Mouse (Mus musculus): ENCODE results near the gene Usp29. TPM values are rescaled to one million over a fixed set of nuclear protein-coding genes. Genes with fewer than 3 reads are reported as not detected.
"Not testable (repeated sequence)": the region's sequence is repeated elsewhere in the genome, so short reads cannot be mapped to it uniquely, and the experiment has no call there.

Gene Usp29
- total RNA-seq, 1 experiment from 2014 or later = not detected

DNA sequence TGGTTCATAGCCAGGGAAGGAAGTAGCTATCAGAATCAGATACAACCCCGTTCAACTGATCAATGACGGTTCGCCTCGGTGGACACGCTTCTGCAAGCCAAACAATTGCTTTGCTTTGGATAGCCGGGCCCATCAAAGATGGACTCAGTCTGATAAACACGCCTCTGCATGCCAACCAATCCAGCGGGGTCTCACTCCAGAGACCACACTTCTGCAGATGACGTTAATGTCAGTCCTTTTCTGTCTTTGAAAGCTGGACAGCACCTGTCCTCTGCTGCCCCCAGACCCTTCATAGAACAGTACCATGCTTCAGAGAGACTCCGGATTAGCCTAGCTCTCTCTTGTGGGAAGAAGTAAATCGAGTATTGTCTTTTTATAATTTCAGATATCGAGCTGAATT, 29.3 kb downstream of the Usp29 start:
- no peak for ATAC-seq (replicated peaks; ENCODE audit: low read depth, poor library complexity, severe bottlenecking)

DNA sequence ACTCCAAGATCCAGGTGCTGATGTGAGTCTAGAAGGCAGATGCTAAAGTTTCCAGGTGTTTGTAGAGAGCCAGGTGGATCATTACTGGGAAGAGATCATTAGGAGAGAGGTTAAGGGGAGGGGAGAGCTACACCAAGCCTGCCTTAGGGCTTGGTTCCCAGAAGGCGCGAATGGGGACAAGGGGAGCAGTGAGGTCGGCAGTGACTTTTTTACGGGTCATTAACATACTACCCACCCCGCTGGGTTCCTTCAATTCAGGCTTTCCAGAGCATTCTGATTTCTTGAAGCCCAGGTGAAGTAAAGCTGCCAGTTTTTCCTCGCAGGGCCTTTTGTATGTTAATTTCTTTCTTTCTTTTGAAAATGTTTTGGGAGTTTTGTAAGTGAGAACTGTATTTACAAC, 29.8 kb downstream of the Usp29 start:
- no peak for ATAC-seq (replicated peaks; ENCODE audit: low read depth, poor library complexity, severe bottlenecking)

DNA sequence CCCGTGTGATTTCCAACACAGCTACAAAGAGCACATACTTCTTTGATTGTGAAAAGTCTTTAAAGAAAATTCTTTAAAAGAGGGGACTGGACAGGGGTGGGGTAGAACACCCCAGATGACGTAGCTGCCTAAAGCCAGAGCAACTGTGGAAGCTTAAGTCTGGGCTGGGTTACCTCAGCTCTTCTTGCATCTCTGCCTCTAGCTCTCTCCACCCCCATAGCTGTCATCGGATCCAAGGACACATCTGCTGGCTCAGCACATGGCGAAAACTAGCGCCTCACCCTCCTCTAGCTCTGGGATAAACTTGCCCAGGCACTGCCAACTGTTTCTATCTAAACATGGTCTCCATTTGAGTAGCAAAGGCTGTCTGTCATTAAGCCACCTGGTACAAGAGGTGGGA, 34.9 kb downstream of the Usp29 start:
- ATAC-seq (replicated peaks; ENCODE audit: low read depth, poor library complexity, severe bottlenecking) = no peak

DNA sequence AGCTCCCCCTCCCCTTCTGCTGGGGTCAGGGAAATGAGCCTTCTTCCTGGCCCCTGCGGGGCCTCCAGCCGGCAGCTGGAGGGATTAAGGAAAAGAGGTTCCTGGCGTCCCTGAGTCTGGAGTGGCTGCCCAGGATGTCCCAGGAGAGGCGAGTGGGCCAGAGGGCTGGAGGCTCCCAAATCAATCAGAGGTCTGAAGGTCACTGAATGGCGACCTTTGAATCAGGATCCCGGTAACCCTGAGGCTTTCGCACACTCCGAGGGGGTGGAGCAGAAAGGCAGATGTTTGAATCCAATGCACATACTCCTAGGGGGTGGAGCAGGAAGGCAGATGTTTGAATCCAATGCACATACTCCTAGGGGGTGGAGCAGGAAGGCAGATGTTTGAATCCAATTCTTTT, 39.9 kb downstream of the Usp29 start:
- no peak for ATAC-seq (replicated peaks; ENCODE audit: low read depth, poor library complexity, severe bottlenecking)

DNA sequence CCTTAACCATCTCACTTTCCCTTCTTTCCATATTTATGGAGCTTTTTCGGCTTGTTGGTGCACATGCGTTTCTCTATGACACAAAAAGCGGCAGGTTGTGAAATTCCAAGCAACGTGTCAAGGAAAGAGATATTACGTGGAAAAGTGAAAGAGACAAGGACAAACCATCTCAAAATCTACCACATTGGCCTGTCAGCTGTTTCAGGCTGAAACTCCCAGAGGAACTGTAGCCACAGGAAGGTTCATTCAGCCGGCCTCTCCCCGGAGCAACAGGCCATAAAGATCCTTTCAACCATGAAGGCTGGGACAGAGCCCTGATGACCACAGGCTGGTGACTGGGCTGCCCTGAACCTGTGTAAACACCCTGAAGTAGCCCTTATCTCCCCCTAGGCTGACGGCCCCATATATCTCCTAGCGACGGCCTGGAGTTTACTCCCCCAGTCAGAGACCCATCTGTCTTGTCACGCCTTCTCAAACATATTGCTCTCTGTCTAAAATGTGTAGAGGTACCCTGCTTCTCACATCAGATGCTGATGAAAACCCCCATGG, 43.6 kb downstream of the Usp29 start:
- ATAC-seq (replicated peaks; ENCODE audit: low read depth, poor library complexity, severe bottlenecking) = not testable (repeated sequence)

DNA sequence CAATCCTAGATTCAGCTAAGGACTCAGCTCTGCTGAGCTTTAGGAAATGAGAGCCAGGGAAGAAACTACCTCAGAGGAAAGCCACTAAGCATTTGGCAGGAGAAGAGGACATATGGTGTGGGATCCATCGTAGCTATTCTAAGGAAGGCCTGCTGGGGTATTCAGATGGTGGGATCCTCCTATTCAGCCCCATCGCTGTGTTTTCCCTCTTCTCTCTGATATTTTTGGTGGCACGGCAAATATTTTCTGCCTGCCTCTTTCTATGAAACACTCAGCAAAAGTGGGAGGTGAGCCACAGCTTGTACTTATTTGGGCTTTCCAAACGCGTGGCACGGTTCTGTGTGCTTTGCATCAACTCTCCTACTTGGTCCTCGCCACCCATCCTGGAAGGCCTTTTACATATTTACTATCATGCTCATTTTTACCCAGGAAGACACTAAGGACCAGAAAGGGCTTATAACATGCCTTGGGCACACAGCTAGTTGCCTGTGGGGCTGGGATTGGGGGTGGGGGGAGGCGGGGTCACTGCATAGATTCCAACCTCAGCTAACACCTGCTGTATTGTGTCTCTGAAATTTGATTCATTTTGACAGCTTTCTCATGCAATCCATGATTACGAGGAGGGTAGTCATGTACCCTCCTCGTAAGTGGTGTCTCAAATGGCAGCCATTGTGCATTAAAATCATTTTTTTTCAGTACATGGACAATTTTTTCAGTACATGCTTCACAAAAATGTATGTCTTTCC, 46.1 kb downstream of the Usp29 start:
- ATAC-seq (replicated peaks; ENCODE audit: low read depth, poor library complexity, severe bottlenecking) = no peak

DNA sequence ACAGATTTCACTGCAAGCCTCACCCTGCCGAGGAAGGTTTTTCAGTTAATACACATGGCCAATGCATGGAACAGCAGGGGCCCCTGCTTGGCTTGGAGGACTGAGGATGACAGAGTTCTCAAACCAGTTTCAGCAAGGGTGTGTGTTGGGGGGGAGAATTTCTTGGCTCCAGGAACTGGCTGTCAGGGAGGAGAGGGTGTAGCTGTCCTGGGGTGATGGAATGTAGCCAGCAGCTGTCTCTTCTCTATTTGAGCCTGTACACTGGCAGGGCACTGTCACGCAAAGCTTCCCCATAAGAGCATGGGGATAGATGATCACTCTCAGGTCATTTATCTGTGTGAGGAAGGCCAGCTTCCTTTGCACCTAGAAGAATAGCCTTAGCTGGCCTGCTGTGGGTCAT, 46.7 kb downstream of the Usp29 start:
- no peak for ATAC-seq (replicated peaks; ENCODE audit: low read depth, poor library complexity, severe bottlenecking)

DNA sequence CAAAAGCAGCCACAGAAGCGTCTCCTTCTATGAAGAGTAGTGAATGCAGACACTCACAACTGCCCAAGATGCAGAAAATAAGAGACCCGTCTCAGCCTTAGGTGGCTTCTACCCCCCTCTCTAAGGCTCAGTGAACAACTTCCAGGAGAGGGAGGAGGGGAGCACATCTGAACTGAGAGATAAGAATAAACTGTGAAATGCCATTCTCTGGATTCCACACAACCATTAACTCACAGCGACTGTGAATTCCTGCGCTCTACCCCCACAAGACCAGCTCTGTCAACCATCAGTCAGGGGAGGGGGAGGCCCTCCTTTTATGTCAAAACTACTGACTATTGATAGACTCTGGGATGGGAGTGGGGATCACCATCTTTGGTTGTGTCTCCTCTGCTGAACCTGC, 47.3 kb downstream of the Usp29 start:
- ATAC-seq (replicated peaks; ENCODE audit: low read depth, poor library complexity, severe bottlenecking) = no peak

DNA sequence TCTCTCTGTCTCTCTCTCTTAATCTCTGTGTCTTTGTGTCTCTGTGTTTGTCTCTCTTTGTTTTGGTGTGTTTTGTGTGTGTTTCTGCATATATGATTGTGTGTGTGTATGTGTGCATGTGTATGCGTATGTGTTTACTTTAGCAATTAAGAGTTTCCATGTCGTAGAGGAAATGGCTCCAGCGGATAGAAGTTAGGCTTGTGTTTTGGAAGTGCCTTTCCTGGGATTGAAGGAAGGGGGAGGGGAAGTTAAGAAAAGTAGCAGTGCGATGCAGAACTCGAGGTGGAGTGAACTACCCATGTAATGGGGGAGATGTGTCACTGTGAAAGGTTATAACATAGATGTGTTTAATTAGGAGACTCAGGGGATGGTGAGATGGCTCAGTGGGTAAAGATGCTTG, 48.8 kb downstream of the Usp29 start:
- no peak for ATAC-seq (replicated peaks; ENCODE audit: low read depth, poor library complexity, severe bottlenecking)

DNA sequence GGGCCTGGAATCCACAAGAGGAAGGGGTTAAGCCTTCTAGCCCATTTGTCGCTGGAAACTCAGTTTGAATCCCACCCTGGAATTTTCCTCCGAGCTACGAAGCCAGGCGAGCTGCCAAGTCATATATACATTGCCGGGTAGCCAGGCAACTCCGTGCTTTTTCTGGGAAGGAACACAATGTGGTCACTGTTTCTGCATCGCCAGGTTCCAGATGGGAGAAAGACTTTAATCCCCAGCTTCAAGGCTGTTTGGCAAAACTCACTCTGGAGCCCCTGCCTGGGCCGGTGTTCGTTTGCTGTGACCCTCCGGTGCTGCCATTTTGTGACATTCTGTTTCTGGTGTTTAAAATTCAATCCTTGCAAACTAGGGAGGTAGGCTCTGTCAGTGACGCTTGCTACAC, 51.2 kb downstream of the Usp29 start:
- ATAC-seq (replicated peaks; ENCODE audit: low read depth, poor library complexity, severe bottlenecking) = no peak

DNA sequence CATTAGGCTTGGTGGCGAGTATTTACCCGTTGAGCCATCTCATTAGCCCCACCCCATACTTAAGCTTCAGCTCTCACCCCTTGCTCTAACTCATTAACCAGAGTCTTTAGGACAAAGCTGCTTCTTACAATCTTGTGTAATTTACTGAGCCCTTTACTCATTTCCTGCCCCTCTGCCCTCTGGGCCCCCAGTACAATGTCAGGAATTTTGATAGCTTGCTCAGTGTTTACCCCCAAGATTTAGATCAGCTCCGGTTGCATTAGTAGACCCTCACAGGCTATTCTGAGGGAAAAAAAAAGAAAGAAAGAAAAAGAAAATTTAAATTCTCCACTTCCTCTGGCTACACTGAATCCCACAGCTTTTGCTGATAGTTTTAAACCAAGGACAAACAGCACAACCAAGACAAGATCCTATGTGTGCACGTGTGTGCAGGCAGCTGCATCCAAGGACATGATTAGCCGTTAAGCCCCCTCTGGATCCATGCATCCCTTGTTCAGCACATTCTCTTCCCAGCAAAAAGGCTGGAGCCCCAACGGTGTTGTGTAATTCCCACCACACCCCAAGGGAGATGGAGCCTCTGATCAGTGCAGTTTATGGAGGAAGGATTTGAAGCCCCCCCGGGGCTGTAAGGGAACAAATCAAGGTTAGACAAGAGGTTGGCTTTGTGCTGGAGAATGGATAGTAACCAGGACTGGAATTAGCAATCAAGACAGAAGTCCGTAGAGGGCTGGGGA, 54.1 kb downstream of the Usp29 start:
- no peak for ATAC-seq (replicated peaks; ENCODE audit: low read depth, poor library complexity, severe bottlenecking)

DNA sequence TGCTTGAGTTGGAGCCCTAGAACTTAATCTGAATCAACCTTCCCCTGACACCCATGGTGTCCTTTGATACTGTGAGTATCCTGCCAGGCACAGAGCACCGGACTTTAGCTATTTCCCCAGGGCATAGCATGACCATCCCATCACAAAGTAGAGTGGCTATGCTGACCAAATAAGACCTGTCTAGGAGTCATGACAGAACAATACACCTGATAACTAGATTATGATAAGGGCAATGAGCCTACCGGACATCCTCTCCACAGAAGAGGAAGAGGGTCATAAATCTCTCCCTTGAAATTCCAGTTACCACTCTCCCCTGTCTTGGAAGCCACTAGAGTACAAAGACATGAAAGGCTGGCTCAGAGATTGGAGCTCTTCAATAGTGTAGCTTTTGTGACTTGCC, 56.6 kb downstream of the Usp29 start:
- no peak for ATAC-seq (replicated peaks; ENCODE audit: low read depth, poor library complexity, severe bottlenecking)

DNA sequence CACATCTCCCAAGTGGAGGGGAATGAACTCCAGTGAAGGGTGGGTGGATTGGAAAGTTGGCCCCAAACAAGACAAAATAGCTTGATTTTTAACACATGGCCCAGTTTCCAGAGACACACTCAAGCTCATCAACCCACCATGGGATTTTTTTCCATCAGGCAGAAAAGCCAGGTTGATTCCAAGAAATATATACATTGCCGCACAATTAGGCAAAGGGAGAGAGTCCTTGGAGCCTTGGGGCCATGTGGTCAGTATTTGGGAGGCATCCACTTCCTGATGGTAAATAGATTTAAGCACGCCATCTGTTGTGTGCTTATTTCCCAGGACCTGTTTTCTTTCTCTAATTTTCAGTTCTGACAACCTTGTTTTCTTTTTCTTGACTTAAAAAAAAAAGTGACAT, 57.7 kb downstream of the Usp29 start:
- ATAC-seq (replicated peaks; ENCODE audit: low read depth, poor library complexity, severe bottlenecking) = no peak

DNA sequence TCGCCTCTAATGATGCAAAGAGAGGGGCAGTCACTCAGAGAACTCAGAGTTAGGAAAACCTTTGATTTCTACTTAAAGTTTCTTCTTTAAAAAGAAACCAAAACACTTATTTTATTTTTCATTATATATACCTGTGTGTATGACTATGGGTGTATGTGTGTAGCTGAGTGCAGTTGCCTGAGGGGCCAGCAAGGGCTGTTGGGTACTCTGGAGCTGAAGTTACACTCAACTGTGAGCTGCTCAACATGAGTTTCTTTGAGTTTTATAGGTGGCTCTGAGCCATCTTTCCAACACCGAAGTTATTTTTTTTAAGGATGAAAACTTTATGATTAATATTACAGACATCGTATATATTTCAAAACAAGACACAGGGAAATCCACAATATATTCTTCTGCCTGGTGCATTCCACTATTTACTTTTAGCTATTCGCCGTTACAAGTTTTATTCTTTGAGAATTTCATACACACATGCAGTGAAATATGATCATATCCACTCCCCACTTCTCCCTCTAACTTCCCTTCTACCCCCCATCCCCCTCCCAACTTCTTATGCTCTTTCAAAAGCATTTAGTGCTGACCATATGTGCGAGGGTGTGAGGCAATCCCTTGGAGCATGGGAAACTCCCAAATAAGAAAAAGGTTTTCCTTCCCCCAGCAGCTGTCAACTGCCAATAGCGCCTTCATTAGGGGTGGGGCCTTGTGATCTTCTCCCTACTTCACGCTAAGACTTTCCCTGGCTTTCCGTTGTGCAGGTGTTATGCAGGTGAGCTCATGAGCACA, 61.1 kb downstream of the Usp29 start:
- ATAC-seq (replicated peaks; ENCODE audit: low read depth, poor library complexity, severe bottlenecking) = no peak

DNA sequence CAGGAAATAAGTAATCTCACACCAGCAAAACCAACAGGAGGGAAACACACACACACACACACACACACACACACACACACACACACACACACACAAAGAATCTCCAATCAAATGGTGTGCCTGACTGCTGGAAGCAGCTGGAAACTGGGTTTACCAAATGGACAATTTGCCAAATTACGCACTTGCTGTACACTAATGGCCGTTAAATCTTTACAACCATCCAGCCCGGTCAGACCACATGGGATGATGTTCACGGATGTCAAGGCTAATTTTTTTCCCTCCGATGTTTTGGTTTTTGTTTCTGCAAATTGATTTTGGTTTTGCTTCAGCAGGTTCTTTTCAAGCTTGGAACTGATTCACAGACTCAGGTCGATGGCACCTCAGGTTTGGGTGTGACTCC, 62.9 kb downstream of the Usp29 start:
- ATAC-seq (replicated peaks; ENCODE audit: low read depth, poor library complexity, severe bottlenecking) = no peak

DNA sequence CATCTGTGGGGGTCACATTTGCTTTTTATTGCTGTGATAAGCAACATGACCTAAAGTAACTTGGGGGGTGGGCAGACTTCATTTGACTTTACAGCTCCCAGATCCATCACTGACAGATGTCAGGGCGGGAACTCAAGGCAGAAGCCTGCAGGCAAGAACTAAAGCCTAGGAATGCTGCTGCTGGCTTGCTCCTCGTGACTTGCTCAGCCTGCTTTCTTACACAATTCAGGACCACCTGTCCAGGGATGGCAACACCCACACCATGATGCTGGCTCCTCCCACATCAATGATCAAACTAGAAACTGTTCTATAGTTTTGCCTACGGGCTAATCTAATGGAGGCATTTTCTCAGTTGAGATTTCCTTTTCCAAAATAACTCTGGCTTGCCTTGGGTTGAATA, 63.4 kb downstream of the Usp29 start:
- no peak for ATAC-seq (replicated peaks; ENCODE audit: low read depth, poor library complexity, severe bottlenecking)

DNA sequence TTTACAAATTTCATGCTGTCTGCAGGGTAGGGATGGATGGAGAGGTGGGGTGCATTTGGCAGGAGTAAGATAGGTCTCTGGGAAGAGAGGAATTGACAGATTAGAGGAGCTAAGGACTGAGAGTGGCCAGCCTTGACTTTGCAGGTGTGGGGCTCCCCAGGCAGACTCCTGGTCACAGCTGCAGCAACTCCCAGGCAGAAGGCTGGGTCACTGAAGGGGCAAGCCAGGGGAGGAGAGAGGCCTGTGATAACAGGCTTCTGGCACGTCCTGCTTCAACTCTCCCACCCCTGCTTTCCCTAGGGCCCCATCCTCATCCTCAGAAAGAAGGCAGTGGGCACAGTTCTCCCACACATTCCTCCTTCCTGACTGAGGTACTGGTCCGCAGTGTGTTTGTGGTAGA, 67.0 kb downstream of the Usp29 start:
- ATAC-seq (replicated peaks; ENCODE audit: low read depth, poor library complexity, severe bottlenecking) = no peak

DNA sequence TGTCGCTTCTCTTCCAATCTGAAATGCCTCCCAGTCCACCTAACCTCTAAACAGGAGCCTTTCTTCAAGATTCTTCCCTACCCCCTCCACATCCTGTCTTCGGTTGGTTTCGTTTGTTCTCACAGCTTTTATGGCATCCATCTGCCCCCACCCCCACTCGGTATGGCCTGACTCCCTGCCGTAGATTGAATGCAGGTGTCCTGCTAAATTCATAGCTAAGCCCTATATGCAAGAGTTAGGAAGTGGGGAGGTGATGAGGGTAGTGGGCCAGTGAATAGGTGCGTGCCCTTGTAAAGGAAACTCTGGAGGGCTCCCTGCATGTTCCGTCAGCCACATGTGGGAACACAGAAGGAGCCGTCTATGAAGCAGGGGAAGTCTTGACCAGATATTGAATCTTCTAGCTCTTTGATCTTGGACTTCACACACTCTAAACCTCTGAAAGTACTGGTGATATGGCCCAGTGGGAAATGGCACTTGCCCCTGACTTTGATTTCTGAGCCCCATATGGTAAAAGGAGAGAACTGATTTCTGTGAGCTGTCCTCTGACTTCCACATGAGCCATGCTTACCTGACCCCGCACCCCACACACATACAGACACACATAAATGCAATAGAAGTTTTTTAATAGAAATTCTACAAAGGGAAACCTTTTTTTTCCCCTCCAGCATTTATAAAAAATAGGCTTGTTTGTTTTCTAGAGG, 68.9 kb downstream of the Usp29 start:
- no peak for ATAC-seq (replicated peaks; ENCODE audit: low read depth, poor library complexity, severe bottlenecking)

DNA sequence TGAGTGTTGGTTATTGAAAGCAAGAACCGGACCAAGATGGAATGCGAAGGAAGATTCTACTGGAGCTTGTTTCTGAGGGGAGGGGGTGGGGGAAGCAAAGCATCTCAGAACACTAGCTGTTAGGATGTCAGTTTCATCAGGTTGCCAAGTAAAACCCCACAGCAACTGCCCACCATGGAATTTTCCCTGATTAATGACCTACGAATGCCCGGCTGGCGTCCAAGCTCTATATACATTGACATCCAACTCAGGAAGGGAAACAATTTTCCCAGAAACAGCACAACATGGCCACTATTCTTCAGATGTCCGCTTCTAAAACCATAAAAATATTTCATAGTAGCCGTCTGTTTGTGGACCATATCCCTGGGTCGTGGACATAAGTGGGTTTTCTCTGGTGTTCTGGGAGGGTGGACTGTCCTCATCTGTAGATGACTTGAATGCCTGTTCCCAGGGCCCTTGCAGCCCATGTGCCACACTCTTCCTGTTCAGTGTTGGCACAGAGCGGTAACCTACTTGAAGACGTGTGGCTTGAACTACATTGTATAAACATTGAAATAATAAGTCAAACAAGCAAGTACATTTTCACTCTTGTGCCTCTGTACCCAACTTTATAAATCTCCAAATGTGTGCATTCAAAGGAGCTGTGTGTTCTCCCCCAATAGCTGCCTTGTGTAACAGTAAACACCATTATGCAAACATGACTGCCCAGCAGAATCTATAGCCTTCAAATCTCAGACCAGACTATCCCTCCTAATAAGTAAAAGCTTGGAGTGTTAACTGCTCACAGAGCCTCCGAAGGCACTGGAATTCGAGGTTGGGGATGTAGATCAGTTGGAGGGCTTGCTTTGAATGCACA, 70.4 kb downstream of the Usp29 start:
- ATAC-seq (replicated peaks; ENCODE audit: low read depth, poor library complexity, severe bottlenecking) = no peak

Measured in common myeloid progenitor, adult 5-6 weeks (primary cell).